Mouse (Mus musculus): Measurements from ENCODE around the gene Dpm3. TPM values are rescaled to one million over a fixed set of nuclear protein-coding genes. Genes with fewer than 3 reads are reported as not detected.

Dpm3 gene
- polyA plus RNA-seq, 1 experiment from 2014 or later = 182 TPM

GRCm38 (mm10) chr3:89305551-89306325 lies 46.6 kb downstream of the Dpm3 start:
- TF ChIP-seq CTCF (IDR thresholded peaks at IDR 0.05; ENCODE audit: low read depth) = no peak
- ATAC-seq (replicated peaks; ENCODE audit: low FRiP score, low read depth) = no peak
- no peak overlapping the region for H3K4me3 ChIP-seq (replicated peaks; ENCODE audit: low read depth, low read length)
- H3K4me1 ChIP-seq (replicated peaks; ENCODE audit: insufficient read depth, low read length) = peaks cover 3% of the 10 kb centered on the region; the same call in 1 of the 2 replicates
- no peaks in the 10 kb centered on the region for H3K27me3 ChIP-seq (ENCODE audit: insufficient read depth, low read length)
- H3K4me2 ChIP-seq (ENCODE audit: low read length) = no peak overlapping the region
- 48% methylated on average over 8 of the region's 8 CpGs for WGBS
- H3K9me3 ChIP-seq (replicated peaks; ENCODE audit: low read length) = no peaks in the 10 kb centered on the region
- peak overlapping the region; percentile 55 for H3K27ac ChIP-seq
- no peak for DNase-seq (ENCODE audit: low spot score)
- no peak overlapping the region for H3K9ac ChIP-seq (ENCODE audit: low read depth, low read length)
- no peaks in the 10 kb centered on the region for H3K36me3 ChIP-seq (ENCODE audit: insufficient read depth, low read length)

- Histone ChIP-seq H3K9ac (ENCODE audit: low read depth, low read length) (no peak overlapping the region), H3K27ac (no peak overlapping the region), H3K9me3 (replicated peaks; ENCODE audit: low read length) (no peaks in the 10 kb centered on the region), H3K36me3 (ENCODE audit: insufficient read depth, low read length) (no peaks in the 10 kb centered on the region), H3K27me3 (ENCODE audit: insufficient read depth, low read length) (no peaks in the 10 kb centered on the region), H3K4me1 (replicated peaks; ENCODE audit: insufficient read depth, low read length) (peaks cover 3% of the 10 kb centered on the region; the same call in 1 of the 2 replicates), H3K4me2 (ENCODE audit: low read length) (no peak overlapping the region), H3K4me3 (replicated peaks; ENCODE audit: low read depth, low read length) (no peak overlapping the region)
- peak; percentile 92 for DNase-seq (ENCODE audit: low spot score)
- TF ChIP-seq CTCF (IDR thresholded peaks at IDR 0.05; ENCODE audit: low read depth) = peak; percentile 94
- peak; percentile 65 for ATAC-seq (replicated peaks; ENCODE audit: low FRiP score, low read depth)
- WGBS = 5% methylated on average over 9 of the region's 9 CpGs
Observed at GRCm38 (mm10) chr3:89308089-89308488, 48.9 kb downstream of the Dpm3 start.

DNA sequence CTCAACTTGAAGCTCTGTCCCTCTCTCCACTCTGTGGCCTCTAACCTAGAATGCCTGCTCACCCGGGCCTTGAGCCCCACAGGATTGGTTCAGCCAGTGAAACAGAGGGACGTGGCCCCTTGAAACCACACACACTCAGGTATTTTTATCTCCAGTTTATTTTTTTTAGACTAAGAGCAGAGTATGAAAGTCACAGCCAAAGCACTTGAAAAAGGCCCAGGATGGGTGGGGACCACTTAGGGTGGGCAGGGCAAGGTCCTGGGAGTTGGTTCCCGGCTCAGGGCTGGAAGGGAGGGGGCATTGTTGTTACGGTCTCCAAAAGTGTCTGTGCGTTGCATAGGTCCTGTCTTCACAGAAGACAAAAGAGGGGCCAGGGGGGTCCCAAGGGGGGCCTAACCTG lies 55.2 kb downstream of the Dpm3 start:
- Histone ChIP-seq H3K36me3 (ENCODE audit: insufficient read depth, low read length) (no peaks in the 10 kb centered on the region), H3K27me3 (ENCODE audit: insufficient read depth, low read length) (0 out of 2 replicates have a peak, but pooled peaks cover 6% of the 10 kb centered on the region), H3K9me3 (replicated peaks; ENCODE audit: low read length) (no peaks in the 10 kb centered on the region), H3K27ac (no peak overlapping the region; the same call in 1 of the 2 replicates), H3K9ac (ENCODE audit: low read depth, low read length) (no peak overlapping the region), H3K4me3 (replicated peaks; ENCODE audit: low read depth, low read length) (no peak overlapping the region), H3K4me2 (ENCODE audit: low read length) (no peak overlapping the region), H3K4me1 (replicated peaks; ENCODE audit: insufficient read depth, low read length) (peaks cover 21% of the 10 kb centered on the region)
- ATAC-seq (replicated peaks; ENCODE audit: low FRiP score, low read depth) (no peak), DNase-seq (ENCODE audit: low spot score) (no peak)
- WGBS = 80% methylated on average over 5 of the region's 5 CpGs
- TF ChIP-seq CTCF (IDR thresholded peaks at IDR 0.05; ENCODE audit: low read depth) = no peak

GRCm38 (mm10) chr3:89314791-89315190 lies 55.6 kb downstream of the Dpm3 start:
- Histone ChIP-seq H3K4me1 (replicated peaks; ENCODE audit: insufficient read depth, low read length) (peaks cover 26% of the 10 kb centered on the region), H3K4me3 (replicated peaks; ENCODE audit: low read depth, low read length) (peak overlapping the region; percentile 21; the same call in 1 of the 2 replicates), H3K36me3 (ENCODE audit: insufficient read depth, low read length) (no peaks in the 10 kb centered on the region), H3K27me3 (ENCODE audit: insufficient read depth, low read length) (0 out of 2 replicates have a peak, but pooled peaks cover 6% of the 10 kb centered on the region), H3K4me2 (ENCODE audit: low read length) (peak overlapping the region; percentile 62), H3K9me3 (replicated peaks; ENCODE audit: low read length) (no peaks in the 10 kb centered on the region), H3K9ac (ENCODE audit: low read depth, low read length) (no peak overlapping the region), H3K27ac (0 out of 2 replicates have a peak overlapping the region, but pooled peaks have one; percentile 19)
- DNase-seq (ENCODE audit: low spot score) (no peak), ATAC-seq (replicated peaks; ENCODE audit: low FRiP score, low read depth) (peak; percentile 12; the same call in 1 of the 2 replicates)
- TF ChIP-seq CTCF (IDR thresholded peaks at IDR 0.05; ENCODE audit: low read depth) = no peak
- 55% methylated on average over 2 of the region's 2 CpGs for WGBS

GRCm38 (mm10) chr3:89315195-89315929 lies 56.2 kb downstream of the Dpm3 start:
- no peaks in the 10 kb centered on the region for H3K9me3 ChIP-seq (replicated peaks; ENCODE audit: low read length)
- peak; percentile 87 for TF ChIP-seq CTCF (IDR thresholded peaks at IDR 0.05; ENCODE audit: low read depth)
- peaks cover 10% of the 10 kb centered on the region; the same call in 1 of the 2 replicates for H3K27me3 ChIP-seq (ENCODE audit: insufficient read depth, low read length)
- WGBS = 5% methylated on average over 26 of the region's 26 CpGs
- ATAC-seq (replicated peaks; ENCODE audit: low FRiP score, low read depth) = peak; percentile 34
- 0 out of 2 replicates have a peak overlapping the region, but pooled peaks have one; percentile 19 for H3K27ac ChIP-seq
- peak; percentile 80 for DNase-seq (ENCODE audit: low spot score)
- peak overlapping the region; percentile 21 for H3K4me3 ChIP-seq (replicated peaks; ENCODE audit: low read depth, low read length)
- peaks cover 31% of the 10 kb centered on the region for H3K4me1 ChIP-seq (replicated peaks; ENCODE audit: insufficient read depth, low read length)
- peak overlapping the region; percentile 62 for H3K4me2 ChIP-seq (ENCODE audit: low read length)
- H3K36me3 ChIP-seq (ENCODE audit: insufficient read depth, low read length) = no peaks in the 10 kb centered on the region
- peak overlapping the region; percentile 15; the same call in 1 of the 2 replicates for H3K9ac ChIP-seq (ENCODE audit: low read depth, low read length)
